Mouse (Mus musculus) frontal cortex, adult (tissue): Measurements from ENCODE around the gene Chst11.

Source experiments
- ATAC-seq: cut with Nextera tagmentation; 2 replicates; pipeline ENCODE4 v1.9.2; 2017; ENCODE audit warnings: mild to moderate bottlenecking, moderate library complexity, mixed read lengths; ENCODE audit not compliant: low TSS enrichment

The Chst11 gene

DNA sequence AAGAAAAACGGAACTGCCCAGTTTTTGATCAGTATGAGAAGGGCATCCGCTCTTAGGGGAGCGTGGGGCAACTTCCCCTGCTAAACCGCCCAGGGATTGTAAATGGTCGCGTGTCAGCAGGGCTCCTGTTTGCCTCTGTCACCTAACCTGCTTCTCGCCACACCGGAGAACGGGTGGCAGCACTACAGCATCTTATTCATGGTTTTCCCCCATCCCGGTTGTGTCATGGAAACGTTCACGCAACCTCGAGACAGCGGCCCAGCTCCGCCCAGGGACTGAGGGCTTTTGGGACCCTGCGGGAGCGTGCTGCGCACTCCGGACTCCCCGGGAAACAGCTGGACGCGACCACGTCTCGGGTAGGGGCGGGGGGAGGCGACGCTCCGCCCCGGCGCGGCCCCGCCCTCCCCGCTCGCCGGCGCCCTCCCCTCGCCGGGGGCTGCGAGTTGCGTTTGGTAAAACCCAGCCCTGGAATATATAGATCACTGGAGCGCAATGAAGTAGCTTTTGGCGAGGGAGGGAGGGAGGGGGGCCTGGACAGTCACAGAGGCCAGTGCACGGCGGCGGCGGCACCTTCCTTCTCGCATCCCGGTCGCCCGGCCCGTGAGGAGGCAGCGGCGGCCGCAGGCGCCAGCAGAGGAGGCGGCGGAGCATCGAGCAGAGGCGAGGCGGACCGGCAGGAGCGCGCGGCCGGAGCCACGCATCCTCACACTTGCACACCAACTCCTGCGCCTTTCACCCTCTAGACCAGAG is at the start of gene Chst11:
Chst11 (plus strand) TSS at position 549 of the 750 bp plus-strand sequence.
- ATAC-seq = peak; percentile 83

GRCm38 (mm10) chr10:82935774-82936173 is 49.5 kb upstream of the Chst11 start:
- ATAC-seq = no peak

DNA sequence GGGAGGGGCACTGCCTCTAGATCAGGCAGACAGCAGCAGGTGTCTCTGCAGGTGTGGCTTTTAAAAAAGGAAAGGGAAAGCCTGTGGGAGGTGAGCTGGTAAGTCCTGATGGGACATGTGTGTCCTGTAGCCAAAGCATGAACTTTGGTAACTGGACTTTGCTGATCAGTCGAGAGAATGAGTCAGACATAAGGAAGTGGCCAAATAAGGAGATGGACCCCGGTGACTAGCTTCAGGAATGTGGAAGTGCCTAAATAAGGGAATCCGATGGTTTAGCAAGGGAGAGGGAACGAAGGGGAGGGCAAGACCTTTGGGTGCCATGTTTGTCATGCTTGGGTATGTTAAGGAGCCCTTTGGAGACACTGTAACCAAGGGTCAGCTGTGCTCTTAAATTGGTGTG is 31.9 kb upstream of the Chst11 start:
- no peak for ATAC-seq

DNA sequence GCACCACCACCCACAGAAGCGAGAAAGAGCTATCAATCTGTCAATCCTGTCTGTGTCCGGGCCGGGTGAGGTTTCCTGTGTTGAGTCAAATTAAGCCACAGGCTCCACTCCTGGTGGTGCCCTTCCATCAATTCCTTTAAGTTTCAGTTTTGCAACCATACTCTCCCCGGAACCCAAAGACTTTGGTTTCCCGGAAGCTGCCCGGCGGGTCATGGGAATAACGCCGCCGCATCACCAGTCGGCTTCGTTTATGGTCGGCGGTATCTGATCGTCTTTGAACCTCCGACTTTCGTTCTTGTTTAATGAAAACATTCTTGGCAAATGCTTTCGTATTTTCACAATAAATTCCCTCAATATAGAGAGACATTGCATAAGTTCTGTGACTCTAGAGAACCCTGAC is 30.2 kb upstream of the Chst11 start:
- ATAC-seq = no peak

- ATAC-seq = no peak
Measured at GRCm38 (mm10) chr10:82958218-82958761, 27.0 kb upstream of the Chst11 start.

DNA sequence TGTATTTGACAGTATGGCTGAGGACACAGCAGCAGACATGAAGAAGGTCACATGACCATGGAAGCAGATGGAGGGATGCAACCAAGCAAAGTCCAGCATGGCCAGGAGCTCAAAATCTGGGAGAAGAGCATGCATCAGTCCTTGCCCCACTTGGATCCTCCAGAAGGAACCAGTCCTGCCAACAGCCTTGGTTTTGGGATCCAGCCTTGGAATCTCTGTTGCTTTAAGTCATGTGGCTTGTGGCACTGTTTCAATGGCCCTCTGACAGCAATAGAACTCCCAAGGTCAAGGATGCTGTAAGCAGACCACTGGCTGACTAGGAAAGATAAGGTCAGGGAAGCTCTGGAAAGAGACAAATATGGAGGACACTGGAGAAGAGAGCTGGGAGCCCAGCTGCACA is 26.0 kb upstream of the Chst11 start:
- ATAC-seq = no peak

- ATAC-seq = no peak
Measured at GRCm38 (mm10) chr10:82961302-82961701, 24.0 kb upstream of the Chst11 start.

- ATAC-seq = no peak
Measured at GRCm38 (mm10) chr10:82962018-82962417, 23.3 kb upstream of the Chst11 start.

GRCm38 (mm10) chr10:82962472-82963020 is 22.8 kb upstream of the Chst11 start:
- ATAC-seq = no peak

GRCm38 (mm10) chr10:82964491-82964890 is 20.8 kb upstream of the Chst11 start:
- no peak for ATAC-seq

- no peak for ATAC-seq
Measured at GRCm38 (mm10) chr10:82966672-82967071, 18.6 kb upstream of the Chst11 start.

DNA sequence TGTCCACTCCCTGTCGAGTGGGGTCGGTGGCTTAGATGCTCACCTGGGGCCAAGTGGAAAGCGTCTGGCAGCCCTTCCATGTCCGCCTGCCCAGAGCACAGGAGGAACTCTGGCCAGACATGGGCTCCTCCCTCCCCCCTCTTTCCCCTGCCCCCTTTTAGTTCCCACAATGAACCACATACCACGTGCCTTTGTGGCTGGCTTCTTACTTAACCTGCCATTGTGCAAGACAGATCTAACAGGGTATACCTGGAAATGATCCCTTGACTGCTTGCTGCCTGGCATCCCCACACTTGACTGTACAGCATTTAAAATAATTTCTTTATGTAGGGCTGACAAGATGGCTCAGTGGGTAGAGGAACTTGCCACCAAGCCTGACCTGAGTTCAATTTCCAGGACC is 15.7 kb upstream of the Chst11 start:
- no peak for ATAC-seq

DNA sequence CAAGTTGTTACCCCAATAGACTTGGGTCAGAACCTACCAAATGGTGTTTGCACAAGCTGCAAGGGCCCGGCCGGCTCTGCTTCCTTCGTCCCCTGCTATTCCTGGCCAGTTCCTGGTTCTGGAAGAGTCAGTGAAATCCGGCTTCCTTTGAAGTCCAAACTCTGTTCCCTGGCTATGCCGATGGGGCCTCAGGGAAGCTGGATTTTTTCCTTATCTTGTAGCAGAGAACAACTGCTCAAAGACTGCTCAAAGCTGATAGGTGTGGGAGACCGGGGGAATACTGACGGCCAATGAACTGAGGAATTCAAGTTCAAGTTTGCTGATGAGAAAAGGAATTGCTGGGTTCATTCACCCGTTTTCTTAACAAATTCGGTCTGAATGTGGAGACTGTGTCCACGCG is 13.7 kb upstream of the Chst11 start:
- no peak for ATAC-seq

DNA sequence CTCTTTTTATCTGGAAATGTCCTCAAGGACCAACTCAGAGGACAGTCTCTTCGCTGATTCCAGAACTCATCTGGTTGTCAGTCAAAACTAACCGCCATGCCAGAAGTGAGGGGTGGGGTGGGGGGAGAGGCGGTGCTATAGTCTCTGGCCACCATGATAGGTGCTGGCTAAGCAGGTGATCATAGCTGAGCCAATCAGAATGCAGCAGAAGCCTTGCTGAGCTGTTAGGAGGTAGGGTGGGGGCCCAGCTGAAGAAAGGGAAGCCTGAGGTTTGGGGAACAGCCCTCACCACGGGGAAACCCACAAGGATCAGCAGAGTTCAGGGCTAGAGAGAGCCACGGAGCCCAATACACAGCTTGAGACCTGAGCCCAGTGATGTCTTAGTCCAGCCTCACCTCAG is 11.1 kb upstream of the Chst11 start:
- ATAC-seq = no peak

DNA sequence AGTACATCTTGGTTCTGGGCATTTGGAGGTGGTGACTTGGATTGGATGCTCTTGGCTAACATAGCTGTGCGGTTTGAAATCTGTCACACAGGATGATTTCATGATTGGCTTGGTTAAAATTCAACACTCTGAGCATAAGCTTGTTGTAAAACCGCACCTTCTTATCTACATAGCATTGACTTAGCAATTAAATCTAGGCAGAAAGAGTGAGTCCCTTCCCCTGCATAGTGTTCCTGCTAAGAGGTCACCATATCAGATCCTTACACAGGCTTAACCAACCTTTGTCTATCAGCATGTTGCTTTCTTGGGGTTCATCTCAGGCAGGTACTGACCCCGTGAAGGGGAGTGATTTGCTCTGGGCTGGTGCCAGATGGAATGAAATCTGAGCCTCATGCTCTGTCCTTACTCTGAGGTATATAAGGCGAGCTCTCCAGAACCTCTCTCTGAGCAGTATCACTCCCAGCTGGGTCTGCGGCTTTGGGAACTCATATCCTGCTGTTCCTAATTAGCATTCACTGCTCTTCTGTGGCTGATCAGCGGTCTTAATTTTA is 10.6 kb upstream of the Chst11 start:
- ATAC-seq = no peak

GRCm38 (mm10) chr10:82975806-82976205 is 9.5 kb upstream of the Chst11 start:
- ATAC-seq = no peak

- no peak for ATAC-seq
Measured at GRCm38 (mm10) chr10:82982286-82982685, 3.0 kb upstream of the Chst11 start.

DNA sequence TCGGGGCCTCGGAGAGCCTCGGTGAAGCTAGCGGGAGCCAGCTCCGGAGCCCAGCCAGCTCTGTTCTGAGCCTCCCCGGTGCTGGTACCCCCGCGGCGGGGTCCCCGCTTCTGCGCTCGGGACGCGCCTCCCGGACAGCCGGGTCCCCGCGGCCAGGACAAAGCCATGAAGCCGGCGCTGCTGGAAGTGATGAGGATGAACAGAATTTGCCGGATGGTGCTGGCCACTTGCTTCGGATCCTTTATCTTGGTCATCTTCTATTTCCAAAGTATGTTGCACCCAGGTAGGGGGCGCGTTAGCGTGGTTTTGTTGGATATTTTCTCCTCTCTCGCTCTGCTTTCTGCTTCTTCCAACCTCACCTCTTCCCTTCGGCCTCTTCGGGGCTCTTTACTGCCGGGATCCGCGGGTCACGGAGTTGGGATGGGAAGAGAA is 418 bp downstream of the Chst11 start:
- ATAC-seq = peak; percentile 41

DNA sequence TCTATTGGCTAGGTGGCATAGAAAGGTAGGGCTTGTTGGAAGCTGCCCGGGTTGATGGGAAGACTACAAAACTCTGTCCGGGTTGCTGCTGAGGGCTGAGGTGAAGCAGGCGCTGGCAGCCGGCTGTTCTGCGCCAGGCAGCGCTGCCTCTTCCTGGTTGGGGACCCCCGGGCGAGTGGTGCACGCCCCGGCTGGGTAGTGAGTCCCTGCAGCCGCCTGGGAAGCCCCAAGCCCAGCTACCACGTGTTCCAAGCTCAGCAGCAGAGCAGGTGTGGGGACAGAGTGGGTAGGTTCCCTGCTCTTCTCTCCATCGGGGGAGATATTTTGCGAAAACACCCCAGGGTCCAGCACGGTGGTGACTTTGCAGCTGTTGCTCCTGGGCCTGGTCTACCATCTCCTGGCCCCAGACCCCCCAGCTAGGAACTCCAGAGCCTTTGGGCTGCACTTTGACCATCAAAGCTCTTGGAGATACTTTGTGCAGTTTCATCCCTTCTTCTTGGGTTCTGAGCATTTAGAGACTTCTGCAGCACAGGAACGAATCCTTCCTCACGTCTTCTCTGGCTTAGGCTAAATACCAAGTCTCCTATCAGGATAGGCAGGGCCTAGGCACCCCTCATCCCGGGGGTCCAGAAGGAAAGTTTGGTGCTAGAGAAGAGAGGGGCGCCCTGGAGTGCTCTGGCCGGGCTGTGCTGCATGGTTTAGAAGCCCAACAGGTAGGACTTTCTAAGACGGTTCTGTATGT is 1.1 kb downstream of the Chst11 start:
- no peak for ATAC-seq

- ATAC-seq = no peak
Measured at GRCm38 (mm10) chr10:82986993-82987349, 1.7 kb downstream of the Chst11 start.

DNA sequence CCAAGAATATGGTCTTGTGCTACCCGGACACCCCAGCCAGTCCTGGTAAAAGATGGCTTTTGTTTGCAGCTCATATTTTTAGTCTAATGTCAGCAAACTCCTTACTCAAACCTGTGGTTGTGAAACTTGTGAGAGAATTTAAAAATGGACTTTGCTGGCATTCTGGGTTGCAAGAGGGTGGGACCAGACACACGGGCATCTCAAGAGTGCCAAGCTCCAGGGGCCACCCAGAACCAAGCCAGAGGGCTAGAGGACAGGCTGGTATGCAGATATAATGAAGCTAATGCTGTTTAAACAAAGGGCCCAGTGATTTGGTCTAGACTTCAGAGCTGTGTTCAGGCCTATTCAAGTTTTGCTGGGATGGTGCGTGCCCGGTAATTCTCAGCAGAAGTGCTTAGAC is 2.1 kb downstream of the Chst11 start:
- no peak for ATAC-seq

DNA sequence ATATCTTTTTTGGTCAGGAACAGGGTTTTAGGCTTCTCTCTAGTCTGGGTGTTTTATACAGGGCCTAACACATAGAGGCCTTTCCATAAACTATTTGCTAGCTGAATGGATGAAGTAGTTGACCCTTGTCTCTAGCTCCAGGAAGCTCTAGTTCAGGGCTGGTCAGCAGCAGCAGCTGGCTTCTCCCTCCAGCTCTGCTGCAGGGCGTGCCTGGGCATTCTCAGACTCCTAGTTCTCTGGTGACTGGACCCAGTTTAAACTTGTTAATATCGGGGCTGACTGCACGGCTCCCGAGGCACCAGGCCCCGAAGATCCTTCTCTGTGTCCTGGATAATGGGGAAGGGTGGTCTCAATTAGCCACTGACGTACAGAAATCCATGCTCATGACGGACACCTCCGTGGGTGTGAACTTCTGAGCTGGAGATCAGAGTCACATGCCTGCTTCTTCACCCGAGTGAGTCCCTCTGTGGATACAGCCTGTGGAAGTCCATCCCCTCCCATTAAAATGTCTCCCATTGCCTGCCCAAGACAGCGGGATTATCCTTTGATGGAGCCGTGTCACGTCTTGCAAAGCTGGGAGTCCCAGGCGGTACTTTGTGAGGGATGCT is 4.2 kb downstream of the Chst11 start:
- no peak for ATAC-seq
